Mouse (Mus musculus): ENCODE measurements at regions not wholly inside any gene's neighbourhood (a gene's known extent, or its start where the extent isn't known, plus 50 kb on each side); places are given as distances from the start of the nearest gene placed in this dataset.
A peak's percentile ranks its signal among the peaks of the same experiment; 100 is the strongest.

DNA sequence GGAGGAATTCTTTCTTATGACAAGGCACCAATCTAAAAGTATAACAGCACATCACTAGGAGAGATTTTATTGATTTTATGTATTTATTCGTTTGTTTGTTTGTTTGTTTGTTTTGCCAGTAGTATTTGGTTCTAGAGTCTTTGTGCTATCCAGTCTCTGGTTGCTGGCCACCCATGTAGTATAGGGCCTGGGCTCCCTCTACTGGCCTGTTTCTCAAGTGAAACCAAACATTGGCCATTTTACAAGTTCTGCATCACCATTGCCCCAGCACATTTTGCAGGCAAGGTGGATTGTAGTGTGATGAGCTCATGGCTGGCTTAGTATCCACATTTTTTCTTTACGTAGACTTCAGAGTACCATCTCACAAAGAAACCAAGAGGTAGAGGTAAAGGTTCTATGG lies 376.9 kb upstream of the Luzp2 start:
- peak; percentile 49 for DNase-seq

DNA sequence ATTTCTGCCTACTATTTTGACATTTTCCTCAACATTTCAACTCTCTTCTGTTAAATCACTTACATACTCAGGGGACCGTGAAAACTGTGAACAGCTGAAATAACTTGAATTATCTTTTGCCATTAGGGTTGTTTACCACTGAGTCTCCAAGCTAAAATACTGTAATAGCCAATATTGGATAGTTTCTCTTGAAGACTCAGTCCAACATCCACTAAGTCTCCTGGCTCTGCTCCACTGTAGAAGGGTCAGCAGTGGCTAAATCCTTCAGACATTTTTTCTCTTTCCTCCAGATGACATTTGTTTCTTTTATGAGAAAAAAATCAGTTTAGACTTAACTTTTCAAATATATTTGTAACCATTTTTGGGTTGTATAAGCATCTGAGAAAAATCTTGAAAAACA lies 344.0 kb upstream of the Luzp2 start:
- DNase-seq: no peak

DNA sequence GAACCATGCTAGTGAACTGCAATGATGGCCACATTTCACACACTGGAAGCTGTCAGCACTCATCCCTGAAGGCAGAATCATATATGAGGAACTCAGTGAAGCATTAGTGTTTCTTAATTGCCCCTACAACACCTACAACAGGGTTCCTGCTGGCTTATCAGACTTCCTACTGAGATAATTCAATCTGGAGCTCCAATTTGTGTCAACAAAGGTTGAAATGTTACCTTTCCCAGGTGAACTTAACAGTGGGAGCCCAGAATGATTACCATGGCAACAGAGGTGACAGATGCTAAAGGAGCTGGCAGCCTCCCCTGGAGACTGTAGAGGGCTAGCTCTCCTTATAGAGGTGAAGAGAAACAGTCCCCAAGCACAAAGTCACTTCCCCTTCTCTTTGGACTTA lies 330.1 kb upstream of the Luzp2 start:
- DNase-seq: no peak

DNA sequence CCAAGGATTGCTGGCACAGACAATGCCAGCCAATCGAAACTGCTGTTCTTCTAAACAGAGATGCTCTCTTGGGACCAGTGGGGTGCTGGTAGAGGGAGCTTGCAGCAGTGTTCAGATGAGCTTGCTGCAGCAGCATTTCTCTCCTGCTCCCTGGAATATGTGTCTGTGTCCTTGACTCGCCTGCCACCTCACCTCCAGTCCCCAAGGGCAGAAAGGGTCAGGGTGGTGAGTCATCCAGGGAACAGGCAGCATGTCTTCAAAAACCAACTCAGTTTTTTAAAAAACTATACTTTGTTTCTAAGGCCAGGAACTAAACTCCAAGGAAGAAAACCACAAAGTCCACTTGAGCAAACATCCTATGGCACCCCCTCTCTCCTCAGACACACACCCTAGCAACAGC lies 328.3 kb upstream of the Luzp2 start:
- DNase-seq: no peak

DNA sequence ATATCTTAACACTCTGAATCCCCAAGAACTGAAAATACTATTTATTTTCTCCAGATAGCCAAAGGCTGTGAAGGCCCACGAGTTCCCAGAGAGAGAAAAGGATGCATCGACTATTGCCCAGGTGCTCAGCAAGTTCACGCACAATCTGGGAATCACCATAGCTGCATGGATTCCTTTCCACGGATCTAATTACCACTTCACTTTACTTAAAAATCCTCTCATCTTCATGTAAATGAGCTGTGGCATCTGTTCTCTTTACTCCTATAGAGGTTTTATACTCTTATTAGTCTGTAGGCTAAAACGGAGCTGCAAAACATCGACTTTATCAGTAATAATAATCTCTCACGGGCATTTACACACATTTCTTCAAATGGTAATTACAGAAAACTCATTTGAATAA lies 299.6 kb upstream of the Luzp2 start:
- no peak for DNase-seq

DNA sequence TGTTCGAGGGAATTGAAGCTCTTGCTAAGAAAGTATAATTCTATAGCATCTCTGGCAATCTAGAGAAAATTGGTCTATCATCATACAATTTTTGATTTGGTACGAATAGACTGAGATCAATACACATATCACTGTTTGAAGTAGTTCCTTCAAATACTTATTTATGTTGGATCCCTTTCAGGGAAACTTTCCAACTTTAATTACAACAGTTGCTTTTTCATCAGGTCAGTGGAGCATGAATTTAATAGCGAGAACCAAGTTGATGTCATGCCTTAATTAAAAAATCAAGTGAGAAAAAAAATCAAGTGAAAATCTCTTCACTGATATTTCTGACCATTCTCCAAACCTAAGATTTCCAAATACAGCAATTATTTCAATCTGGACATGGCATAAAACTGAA lies 277.9 kb upstream of the Luzp2 start:
- no peak for DNase-seq

DNA sequence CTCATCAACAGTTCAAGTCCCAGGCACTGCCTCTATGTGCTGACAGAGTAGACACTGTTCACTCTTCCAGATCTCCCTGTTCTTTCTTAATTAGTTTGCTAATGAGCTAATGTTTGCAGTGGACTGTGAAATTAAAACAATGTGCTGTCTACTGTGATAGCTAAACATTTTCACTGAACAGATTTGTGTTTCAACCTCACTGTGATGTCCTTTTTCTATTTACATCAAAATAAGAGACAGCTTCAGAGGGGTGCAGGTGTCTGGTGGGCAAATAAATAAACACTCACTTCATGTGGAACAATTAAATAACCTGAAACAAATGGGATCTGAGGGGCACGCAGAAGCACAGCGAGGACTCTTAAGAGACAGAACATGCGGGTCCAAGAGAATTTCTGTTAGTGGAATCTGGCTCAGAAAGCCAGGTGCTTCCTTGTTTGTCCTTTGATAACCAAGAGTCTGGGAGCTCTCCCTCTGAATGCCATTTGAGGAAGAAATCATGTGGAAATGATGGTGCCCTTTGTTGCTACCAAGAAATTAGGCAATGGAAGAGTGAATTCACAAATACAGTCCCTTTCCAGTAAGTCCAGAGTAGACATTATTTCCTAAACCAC lies 269.6 kb upstream of the Luzp2 start:
- DNase-seq: no peak

DNA sequence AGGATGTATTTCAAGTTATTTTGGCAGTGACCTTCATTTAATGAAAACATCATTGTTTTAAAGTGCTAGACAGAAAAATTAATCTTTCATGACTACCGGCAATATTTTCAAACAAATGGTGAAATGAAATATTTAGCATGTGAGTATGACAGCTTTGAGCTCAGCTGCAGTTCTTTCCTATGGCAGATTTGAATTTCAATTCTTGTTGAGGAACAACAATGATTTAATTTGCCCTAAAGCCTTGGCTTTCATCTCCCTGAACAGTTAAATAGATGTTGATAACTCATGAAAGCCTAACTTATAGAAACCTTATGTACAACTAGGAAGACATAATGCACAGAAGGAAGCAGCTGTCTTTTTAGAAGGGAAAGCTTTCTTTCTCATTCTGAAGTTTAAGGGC lies 235.5 kb upstream of the Luzp2 start:
- DNase-seq: no peak

DNA sequence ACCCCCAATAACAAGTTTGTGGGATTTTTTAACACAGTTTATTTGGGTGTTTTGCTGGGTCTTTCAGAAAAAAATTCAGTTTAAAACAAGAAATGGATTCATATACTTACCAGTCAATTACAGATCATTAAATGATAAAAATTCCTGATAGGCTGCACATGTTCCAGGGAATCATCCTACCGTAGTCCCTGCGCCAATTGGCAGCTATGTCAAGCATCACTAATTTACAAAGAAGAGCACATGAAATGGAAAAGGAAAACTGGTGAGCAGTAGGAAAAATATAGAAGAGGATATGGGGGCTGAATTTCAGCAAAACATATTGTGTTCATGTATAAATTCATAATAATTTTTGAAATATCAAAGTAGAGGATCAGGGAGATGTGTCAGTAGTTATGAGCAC lies 212.9 kb upstream of the Luzp2 start:
- no peak for DNase-seq

DNA sequence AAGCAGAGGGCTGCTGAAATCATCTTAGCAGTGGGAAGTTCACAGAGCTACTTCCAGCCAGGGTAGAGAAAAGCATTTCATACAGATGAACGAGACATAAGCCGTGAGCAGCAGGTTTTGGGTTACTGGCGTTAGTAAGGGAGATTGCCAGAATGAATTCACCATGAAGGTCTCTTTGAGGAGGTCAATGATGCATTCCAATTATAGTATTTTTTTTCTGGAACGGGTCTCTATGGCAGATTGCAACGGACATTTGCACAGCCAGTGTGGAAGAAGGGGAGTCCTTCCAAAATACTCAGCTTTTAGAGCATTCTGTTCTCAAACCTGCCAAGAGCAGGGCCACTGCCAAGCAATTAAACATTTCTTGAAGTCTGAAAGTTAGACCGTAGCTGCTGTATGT lies 201.4 kb upstream of the Luzp2 start:
- no peak for DNase-seq

DNA sequence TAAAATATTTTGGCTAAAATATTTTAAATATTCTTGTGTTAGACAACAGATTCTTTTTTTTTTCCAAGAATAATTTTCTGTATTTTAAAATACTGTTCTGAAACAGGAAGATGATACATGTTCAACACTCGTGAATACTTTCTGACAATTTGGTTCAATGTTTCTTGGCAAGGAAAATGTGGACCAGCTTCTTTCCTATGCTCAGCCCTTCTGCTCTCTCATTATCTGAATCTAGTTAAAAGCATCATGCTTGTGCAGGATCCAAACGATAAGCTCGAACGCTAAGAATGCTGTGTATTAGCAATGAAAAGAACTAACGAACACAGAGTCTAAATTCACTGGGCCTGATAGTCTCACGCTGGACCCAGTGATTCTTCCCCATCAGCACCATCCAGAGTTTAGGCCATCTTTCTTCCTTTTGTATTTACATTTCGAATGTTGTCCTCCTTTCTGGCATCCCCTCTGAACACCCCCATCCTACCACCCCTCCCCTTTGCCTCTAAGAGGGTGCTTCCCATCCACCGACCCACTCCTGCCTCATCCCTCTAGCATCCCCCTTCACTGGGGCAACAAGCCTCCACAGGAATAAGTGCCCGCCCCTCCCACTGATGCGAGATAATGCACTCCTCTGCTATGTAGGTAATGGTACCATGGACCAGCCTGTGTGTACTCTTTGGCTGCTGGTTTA lies 200.8 kb upstream of the Luzp2 start:
- DNase-seq: no peak

DNA sequence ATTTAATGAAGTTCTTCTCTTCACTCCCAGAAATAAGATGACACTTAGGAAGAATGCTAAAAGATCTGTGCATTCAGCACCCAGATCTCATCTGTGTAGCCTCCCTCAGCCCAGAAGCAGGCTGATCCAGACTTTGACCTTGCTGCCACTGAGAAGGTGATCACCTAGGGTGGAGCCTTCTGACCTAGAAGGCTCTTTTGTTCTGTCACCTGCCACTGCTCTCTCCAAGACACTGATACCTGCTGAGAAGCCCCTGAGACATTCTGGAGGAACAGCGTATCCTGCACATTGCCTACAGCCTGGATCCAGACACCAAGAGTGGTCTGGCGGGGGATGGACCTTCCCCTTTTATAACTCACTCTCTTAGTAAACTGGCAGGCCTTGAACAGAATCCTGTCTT lies 190.0 kb upstream of the Luzp2 start:
- DNase-seq: no peak

DNA sequence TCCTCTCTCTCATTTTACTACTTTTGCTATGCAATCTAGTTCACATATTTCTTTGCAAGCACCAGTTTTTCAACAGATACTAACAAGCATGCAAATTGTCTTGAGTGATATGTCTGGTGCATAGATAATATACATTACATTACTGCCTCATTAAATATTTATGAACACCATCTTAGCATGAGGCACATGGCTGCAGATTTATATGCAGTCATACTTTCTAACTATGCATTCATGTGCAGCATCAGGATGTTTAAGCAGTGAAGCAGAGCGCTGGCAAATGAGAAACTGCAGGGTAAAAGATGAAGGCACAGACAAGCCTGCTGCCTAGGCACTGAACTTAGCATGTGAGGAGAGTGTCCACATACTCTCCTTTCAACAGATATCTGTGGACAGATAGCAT lies 186.3 kb upstream of the Luzp2 start:
- DNase-seq: no peak
